Mouse (Mus musculus): Measurements from ENCODE around the gene Wnt2. TPM values are rescaled to one million over a fixed set of nuclear protein-coding genes. Genes with fewer than 3 reads are reported as not detected.

The Wnt2 gene
- total RNA-seq, 2 experiments from 2014 or later: 2.2 to 2.6 TPM

GRCm38 (mm10) chr6:17979361-17979760 is 51.0 kb downstream of the Wnt2 start:
- no peak for DNase-seq (ENCODE audit: low spot score in 2 of 2)

- no peak for DNase-seq (ENCODE audit: low spot score in 2 of 2)
These were observed 51.5 kb downstream of the Wnt2 start for GRCm38 (mm10) chr6:17978881-17979280.

- no peak for DNase-seq (ENCODE audit: low spot score in 2 of 2)
These were observed 52.1 kb downstream of the Wnt2 start for GRCm38 (mm10) chr6:17978324-17978723.

- no peak for DNase-seq (ENCODE audit: low spot score in 2 of 2)
These were observed 53.2 kb downstream of the Wnt2 start for GRCm38 (mm10) chr6:17977165-17977564.

GRCm38 (mm10) chr6:17974416-17974815 is 56.0 kb downstream of the Wnt2 start:
- no peak for DNase-seq (ENCODE audit: low spot score in 2 of 2)

GRCm38 (mm10) chr6:17971393-17971792 is 59.0 kb downstream of the Wnt2 start:
- DNase-seq (ENCODE audit: low spot score in 2 of 2): no peak

- DNase-seq (ENCODE audit: low spot score in 2 of 2): no peak
These were observed 60.6 kb downstream of the Wnt2 start for GRCm38 (mm10) chr6:17969815-17970214.

- DNase-seq (ENCODE audit: low spot score in 2 of 2): no peak
These were observed 61.8 kb downstream of the Wnt2 start for GRCm38 (mm10) chr6:17968467-17969144.

- DNase-seq (ENCODE audit: low spot score in 2 of 2): no peak
These were observed 66.9 kb downstream of the Wnt2 start for GRCm38 (mm10) chr6:17963455-17963854.

- no peak for DNase-seq (ENCODE audit: low spot score in 2 of 2)
These were observed 78.6 kb downstream of the Wnt2 start for GRCm38 (mm10) chr6:17951779-17952178.

GRCm38 (mm10) chr6:17949103-17949502 is 81.3 kb downstream of the Wnt2 start:
- no peak for DNase-seq (ENCODE audit: low spot score in 2 of 2)

GRCm38 (mm10) chr6:17947130-17947831 is 83.1 kb downstream of the Wnt2 start:
- DNase-seq (ENCODE audit: low spot score in 2 of 2): no peak

GRCm38 (mm10) chr6:17946456-17946855 is 83.9 kb downstream of the Wnt2 start:
- no peak for DNase-seq (ENCODE audit: low spot score in 2 of 2)

- DNase-seq (ENCODE audit: low spot score in 2 of 2): no peak
These were observed 86.3 kb downstream of the Wnt2 start for GRCm38 (mm10) chr6:17943877-17944617.

- no peak for DNase-seq (ENCODE audit: low spot score in 2 of 2)
These were observed 88.0 kb downstream of the Wnt2 start for GRCm38 (mm10) chr6:17942344-17942743.

- no peak for DNase-seq (ENCODE audit: low spot score in 2 of 2)
These were observed 88.5 kb downstream of the Wnt2 start for GRCm38 (mm10) chr6:17941916-17942315.

Other genes starting within 250 kb of the Wnt2 start
- gene Asz1, start 78.5 kb upstream of the Wnt2 start, total RNA-seq (2021): not detected
- not detected for gene Cftr, start 140.1 kb upstream of the Wnt2 start, total RNA-seq (2021)

Data from gastrocnemius, postnatal 4 days (tissue).